Mouse (Mus musculus) liver, embryonic 14.5 days (tissue): Measurements from ENCODE around the gene Cerk.

Source experiments
- CTCF ChIP-seq: IDR thresholded peaks from 2 replicates; pipeline ENCODE4 v1.5.1; 2016; ENCODE audit warnings: antibody characterized with exemption, low read depth, control low read depth
- EP300 ChIP-seq: IDR thresholded peaks from 2 replicates; pipeline ENCODE4 v1.6.1; 2016; ENCODE audit warnings: antibody characterized with exemption, low read depth

- TF ChIP-seq EP300 = no peak
- no peak for TF ChIP-seq CTCF
Observed at GRCm38 (mm10) chr15:86206385-86206784, 20.4 kb upstream of the Cerk start.
